Mouse (Mus musculus) heart, postnatal 14 days (tissue): ENCODE measurements around the gene Shroom2. TPM values are rescaled to one million over a fixed set of nuclear protein-coding genes. Genes with fewer than 3 reads are reported as not detected.
"Not testable (repeated sequence)": the region's sequence is repeated elsewhere in the genome, so short reads cannot be mapped to it uniquely, and the experiment has no call there.

Source experiments
- DNase-seq, 2 experiments: peaks; one replicate each; pipeline ENCODE4 v3.0.0; 2021 to 2022
- intact Hi-C: fragments of 180-260 bp; cut with DNase I; formaldehyde crosslinking; loops from one replicate; pipeline ENCODE4 v1.15.1; 2025
- long read RNA-seq, 2 experiments: library from polyadenylated mRNA; stranded (forward); transcript quantifications; one replicate each; pipeline ENCODE4 v2.0.0; 2021
- total RNA-seq, 2 experiments: library from RNA; stranded (reverse); gene quantifications; 2 replicates each; pipeline ENCODE4 v1.2.3; 2021

Gene Shroom2
- 1 to 10 TPM; 6.5 to 9.0 TPM for total RNA-seq
- long read RNA-seq, experiment 1, full-length matches to known transcripts: 2 of 4 reads
- long read RNA-seq, experiment 1, partial matches to known transcripts: 1 of 4 reads
- long read RNA-seq, experiment 1, other reads (novel, unspliced or antisense): 1 of 4 reads
- long read RNA-seq, experiment 2, full-length matches to known transcripts: 1 of 2 reads
- long read RNA-seq, experiment 2, partial matches to known transcripts: 0 of 2 reads
- long read RNA-seq, experiment 2, other reads (novel, unspliced or antisense): 1 of 2 reads

DNA sequence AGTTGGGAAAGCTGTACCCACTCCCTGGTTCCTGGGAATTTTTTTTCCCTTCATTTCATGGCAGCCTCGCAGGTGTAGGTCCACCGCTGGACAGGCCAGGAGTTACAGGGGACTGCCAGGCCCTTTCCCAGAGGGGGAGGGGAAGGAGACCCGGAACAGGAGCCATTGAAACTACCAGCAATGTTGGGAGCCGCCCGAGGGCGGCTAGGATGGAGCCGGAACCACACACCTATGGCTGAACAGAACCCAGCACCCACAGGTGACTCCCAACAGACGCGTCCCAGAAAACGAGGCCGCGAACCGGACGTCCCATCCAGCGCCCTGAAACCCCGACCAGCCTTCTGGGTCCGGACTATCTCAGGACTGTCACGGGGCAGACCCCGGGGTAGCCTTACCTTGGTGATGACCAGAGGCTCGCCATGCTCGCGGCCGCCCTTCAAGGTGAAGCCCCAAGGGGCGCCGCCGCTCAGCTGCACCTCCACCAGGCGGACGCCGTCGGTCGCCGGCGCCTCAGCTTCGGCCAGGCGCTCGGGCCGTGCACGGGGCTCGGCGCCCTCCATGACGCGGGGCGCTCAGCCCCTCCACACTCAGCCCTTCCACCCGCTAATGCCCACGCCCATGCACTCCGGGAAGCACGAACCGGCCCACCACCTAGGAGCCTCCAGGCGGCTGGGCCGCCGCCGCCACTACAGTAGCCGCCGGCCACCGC, at the start of gene Shroom2:
Gene Shroom2, minus strand, starts transcription at position 575 of the 709 bp plus-strand sequence.
- DNase-seq: peak; percentile 10 to 32
- intact Hi-C loops: loop anchor here (2.0 kb wide), 1 partner anchor 64 kb away; no protein-coding TSS in a partner anchor

DNA sequence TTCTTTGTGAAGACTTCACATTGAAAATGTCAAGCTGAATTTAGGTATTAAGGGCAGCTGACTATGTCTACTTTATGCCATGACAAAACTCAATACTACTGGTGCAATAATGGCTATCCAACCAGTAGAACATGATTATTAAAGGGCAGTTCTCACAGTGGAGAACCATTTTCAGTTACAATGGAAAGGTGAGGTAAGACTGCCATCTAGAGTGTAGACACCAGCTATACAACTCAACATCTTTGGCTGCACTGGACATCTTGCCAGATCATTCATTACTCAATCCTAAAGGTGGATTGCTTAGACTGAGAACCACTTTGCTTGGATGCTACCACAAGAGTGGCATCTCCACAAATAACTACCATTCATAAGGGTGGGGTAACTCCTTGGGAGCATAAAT, 49.7 kb upstream of the Shroom2 start:
- intact Hi-C loops: loop anchor here (2.0 kb wide), 2 partner anchors 116 to 200 kb away; no protein-coding TSS in a partner anchor
- DNase-seq: peak in 1 of 2 experiments; percentile 8

DNA sequence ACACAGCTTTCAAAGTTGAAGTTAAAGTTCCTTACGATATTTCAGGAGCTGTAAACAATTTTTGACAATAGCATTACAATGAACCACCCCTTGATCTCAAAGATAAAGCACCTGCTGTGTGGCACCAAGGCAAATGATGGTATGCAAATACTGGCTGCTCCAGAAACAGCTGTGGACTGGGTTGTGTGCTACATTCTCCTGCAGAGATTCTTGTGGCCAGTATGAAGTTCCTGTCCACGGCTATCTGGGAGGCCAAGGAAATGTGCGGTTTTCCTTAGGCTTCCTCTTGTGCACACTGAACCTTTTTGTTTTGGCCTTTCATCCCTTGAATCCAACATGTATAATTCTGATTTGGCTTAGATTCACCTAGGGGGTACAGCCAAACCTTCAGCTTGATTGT, 44.1 kb upstream of the Shroom2 start:
- DNase-seq: no peak
- intact Hi-C loops: no loop called here

DNA sequence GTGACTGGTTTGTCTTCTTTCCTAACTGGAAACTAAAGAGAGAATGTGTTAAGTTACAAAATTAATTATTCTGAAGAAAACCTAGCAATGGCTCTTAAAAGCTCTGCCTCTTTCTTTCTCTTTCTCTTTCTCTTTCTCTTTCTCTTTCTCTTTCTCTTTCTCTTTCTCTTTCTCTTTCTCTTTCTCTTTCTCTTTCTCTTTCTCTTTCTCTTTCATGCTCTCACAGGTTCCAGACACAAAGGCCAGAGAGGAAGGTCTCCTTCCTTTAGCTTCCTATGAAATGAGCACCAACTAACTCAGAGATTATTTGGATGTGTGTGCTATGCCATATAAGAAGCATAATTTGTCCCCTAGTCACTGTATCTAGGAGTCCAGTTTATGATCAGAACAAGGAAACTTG, 36.1 kb upstream of the Shroom2 start:
- intact Hi-C loops: no loop called here

DNA sequence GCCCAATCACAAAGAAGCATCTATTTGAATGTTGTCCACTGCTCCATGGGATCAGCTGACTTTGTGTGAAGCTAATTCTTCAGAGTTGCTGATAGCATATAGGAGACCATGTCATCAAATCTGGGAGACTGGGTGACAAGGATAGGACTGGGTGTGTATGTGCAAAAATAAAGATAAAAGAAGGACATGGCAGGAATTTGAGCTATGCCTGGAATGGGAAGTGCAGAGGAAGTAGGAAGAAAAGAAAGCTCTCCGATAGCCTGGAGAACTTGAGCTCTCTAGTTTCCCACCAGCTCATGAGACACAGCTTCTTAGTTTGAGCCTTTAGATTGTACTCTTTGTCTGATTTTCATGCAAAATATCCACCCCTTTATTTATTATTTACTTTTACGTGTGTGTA, 19.3 kb upstream of the Shroom2 start:
- intact Hi-C loops: no loop called here

More for the DNA sequence above, 36.1 kb upstream of the Shroom2 start:
- no peak for DNase-seq

DNA sequence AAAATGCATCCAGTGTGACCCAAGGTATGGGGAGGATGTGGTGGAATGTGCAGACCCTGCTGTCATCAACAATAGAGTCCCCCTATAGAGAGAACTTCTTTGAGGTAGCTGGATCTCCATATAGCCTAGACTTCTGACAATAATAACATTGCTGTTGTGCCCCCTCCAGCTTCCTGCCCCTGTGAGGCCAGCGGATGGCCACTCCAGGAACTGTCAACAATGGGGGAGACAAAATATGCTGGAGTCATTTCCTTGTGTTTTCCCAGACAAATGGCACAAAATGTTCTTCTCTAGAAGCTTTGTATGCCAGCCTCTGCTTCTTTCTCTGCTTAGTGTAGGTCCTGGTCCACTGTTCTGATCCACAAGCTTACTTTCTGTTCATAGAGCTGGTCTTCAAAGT, 18.9 kb upstream of the Shroom2 start:
- intact Hi-C loops: no loop called here
- DNase-seq: no peak

More for the DNA sequence above, 19.3 kb upstream of the Shroom2 start:
- no peak for DNase-seq

DNA sequence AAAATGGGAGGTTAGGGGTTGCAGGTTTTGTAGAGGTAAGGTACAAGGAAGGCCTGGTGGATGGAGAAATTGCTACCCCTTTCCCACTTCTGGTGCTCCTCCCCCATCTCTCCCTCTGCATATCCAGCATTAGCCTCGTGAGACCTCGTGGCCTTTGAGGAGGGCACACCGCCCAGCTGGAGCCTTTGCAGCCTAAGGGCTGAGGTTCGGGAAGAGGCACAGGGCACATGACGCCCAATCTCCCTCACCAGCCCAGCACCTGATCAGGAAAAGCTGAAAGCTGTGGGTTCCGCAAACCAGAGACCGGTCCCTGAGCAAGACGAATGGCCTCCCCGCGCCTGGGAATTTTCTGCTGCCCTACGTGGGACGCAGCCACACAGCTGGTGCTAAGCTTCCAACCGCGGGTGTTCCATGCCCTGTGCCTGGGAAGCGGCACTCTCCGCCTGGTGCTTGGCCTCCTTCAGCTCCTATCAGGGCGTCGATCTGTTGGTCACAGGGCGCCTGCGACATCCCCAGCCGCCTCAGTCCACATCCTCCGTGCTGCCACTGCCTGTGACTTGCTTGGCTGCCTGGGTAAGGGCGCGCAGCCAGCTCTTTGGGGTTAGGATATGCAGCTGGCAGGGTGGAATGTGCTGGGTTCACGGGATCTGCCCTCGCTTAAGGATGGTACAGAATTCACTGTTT, 12.6 kb upstream of the Shroom2 start, which contains the start of gene Gpr143:
Gene Gpr143, plus strand, starts transcription at position 202 of the 684 bp plus-strand sequence.
- intact Hi-C loops: no loop called here
- peak; percentile 6 to 9 for DNase-seq

DNA sequence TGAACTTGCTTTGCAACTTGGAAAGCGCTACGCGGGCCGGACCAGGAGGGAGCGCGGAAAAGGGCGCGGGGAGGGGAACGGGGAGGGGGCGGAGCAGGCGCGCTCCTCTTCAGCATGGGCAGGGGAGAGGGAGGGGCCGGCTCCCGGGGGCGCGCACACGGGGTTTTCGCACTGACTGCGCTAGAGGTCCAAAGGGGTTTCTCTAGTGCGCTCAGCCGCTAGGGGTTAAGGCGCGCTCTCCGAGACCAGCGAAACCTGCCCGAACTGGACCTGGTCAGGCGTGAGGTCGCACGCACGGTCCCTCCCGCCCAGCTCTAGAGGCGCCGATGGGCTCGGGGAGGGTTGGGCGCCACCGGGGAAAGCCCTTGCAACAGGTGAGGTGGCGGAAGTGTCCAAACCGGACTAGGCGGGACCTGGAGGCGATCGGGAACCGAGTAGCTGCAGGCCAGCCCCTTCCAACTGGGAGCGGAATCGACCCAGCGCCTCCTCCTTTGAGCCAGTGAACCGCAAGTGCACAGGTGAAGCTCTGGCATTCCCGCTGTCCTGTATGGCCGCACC, 414 bp upstream of the Shroom2 start:
- intact Hi-C loops: loop anchor here (2.0 kb wide), 1 partner anchor 65 kb away; no protein-coding TSS in a partner anchor
- DNase-seq: peak; percentile 58 to 61

DNA sequence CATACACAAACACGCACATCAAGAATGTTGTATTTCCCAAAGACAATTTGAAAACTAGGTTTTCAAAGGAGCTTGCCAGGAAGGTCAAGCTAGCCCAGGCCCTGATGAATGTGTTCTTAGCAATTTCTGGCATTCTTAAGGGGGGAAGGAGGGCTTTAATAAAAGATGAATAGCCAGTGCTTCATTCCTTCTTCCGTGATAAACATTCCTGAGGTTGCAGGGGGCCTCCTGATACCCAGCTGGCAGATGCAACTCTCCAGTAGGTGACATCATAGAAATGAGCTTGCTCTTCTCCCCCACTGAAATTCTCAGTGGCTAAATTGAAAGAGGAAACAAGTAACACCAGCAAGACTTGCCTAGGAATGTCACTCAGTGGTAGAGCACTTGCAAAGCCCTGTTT, 5.1 kb downstream of the Shroom2 start:
- DNase-seq: no peak
- intact Hi-C loops: no loop called here

DNA sequence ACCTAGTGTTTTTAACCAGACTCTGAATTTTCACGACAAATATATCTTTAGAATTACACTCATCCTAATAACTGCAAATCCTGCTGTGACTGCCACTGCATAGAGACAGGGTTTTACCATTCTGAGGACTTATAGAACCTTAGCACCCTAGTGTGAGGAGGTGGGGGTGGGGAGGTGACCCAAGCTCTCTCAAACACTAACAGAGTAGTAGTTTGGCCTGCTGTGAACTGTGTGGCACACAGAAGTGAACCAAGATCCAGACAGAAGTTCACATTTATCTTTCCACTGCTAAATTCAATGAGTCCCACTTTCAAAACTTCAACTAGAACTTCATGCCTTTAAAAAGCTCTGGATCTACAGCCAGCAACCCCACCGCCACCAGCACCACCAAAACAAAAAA, 6.4 kb downstream of the Shroom2 start:
- no peak for DNase-seq
- intact Hi-C loops: no loop called here

DNA sequence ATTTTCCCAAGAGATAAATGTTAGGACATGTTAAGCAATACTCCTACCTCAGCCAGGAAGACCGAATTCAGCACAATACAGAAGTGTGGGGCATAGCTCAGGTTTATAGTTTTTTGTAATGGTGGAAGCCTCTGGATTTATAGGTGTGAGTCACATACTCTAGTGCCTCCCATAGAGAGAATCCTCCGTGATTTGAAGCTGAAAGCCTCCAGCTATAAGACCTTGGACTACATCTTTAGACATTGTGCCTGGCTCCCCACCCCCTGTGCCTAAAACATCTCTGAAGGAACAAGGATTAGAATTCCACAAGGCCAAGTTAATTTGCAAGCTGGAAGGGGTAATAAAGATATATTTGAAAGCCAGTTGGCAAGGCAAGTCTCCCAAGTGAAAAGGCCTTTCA, 6.8 kb downstream of the Shroom2 start:
- DNase-seq: no peak
- intact Hi-C loops: no loop called here

DNA sequence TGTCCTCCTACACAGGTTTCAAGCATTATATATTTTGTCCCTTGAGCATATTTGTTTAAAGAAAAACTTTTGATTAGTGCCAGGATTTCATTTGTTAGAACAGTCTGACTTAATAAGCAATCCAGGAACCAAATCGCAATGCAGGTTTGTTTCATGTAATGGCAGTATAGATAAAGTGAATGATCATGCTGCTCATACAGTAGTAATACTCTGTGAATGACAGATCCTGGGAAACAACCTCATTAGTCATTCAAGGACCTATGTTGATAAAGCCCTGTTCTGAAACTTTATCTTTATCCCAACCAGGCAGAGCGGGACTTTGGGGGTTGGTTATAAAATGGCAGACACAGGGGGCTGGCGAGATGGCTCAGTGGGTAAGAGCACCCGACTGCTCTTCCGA, 13.0 kb downstream of the Shroom2 start:
- DNase-seq: no peak
- intact Hi-C loops: no loop called here

DNA sequence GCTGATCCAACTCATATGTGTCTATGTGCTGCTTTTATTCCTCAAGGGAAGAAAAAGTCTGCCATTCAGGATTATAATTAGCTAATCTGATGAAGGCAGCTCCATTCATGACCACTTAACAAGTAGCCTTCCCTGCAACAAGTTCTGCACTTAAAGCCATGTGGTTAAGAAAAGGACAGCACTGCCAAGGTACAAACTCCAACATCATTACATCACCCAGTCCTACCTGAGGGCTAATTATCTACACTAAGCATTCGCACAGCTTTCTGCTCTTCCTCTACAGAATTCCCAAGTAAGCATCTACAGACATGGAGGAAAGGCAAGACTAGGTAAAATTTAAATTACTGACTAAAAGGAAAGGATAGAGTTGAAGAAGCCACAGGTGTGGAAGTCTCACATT, 13.4 kb downstream of the Shroom2 start:
- intact Hi-C loops: no loop called here
- DNase-seq: no peak

DNA sequence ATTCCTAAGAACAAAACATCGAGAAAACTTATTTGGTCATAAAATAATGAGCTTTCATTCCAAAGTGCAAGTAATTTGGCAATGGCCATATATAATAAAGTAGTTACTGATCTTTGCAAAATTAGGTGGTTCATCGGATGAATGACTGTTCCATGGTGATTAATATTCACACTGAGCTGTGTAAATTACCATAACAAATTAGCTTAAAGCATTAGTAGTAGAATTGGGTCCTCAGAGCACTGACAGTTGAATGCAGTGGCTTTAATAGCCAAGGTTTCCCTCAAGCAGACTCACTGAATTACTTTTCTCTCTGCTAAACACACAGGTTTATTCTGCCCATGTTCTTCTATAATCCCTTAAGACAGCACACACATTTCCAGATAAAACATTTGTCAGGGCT, 23.3 kb downstream of the Shroom2 start:
- intact Hi-C loops: no loop called here

DNA sequence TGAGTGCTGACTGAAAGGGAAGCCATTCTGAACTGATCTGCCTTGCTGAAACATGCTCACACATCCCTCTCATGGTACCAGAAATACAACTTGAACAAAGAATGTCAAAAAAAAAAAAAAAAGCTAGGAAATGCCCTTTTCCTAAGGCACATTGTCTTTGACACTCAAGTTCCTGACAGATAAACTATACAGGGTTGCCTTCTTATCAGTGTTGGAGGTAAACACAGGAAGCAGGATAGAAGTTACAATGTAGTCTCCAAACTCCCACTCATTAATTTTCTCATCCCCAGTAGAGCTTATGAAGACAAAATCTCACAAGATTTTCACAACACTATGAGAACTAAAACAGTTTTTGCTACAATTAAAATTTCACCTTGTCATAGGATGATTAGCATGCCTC, 25.6 kb downstream of the Shroom2 start:
- intact Hi-C loops: no loop called here
- no peak for DNase-seq

More for the DNA sequence above, 23.3 kb downstream of the Shroom2 start:
- DNase-seq: no peak

DNA sequence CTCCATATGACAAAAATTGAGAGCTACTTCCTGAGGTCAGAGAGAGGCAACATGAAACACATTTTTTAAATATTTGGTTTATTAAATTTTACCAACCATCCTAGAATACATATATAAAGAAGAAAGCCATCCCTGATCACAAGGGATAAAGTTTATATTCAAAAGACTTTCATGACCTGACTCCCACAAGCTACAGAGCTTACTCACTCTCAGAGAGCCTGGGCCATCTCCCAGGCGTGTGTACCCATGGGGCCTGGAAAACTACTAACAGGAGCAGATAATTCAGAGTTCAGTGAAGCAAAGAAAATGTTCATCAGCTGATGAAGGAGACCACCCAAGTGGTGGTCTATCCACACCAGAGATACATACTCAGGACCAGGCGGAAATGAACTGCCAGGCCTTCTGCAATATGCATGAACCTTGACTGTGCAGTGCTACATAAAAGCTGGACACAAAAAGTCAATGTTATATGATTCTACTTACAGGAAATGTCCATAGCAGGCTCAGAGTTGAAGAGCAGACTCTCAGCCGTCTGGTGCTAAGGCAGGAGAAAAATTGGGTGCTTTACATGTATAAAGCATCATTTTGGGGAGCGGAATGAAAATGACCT, 30.4 kb downstream of the Shroom2 start:
- intact Hi-C loops: no loop called here
- no peak for DNase-seq

DNA sequence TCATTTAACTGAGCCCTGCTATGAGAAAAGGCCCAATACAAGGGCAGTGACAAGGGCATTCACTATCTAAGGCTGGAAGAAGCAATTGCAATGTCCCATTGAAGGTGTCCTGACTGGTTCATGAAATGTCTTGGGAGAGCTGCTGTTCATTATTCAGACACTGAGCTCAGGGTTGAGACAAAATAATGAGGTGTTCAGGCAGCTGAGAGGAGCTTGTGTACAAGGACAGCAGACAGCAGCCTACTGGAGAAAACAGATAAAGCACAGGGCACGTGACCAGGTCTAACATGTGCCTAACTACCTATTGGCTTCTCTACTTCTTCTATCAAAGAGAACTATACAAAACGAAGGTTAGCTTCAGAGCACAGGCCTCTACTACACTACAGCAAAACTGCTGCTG, 31.1 kb downstream of the Shroom2 start:
- DNase-seq: no peak
- intact Hi-C loops: no loop called here

DNA sequence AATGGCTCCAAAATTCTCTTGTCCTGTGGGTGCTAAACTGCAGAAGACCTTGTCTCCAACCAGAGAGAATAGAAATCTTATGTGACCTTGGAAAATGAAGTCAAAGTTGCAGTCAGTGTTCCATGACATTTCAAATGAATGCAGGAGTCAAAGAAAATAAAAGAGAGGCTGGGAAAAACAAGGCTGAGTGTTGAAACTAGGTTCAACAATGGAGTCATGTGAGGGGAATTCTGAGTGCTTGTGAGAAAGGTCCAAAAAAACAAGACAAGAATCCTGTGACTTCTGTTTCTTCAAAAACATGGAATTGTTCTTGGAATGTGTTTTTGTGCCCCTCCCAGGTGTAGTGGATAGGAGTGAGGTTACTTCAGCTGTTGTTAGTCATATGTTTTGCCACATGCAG, 34.0 kb downstream of the Shroom2 start:
- intact Hi-C loops: no loop called here
- DNase-seq: no peak

DNA sequence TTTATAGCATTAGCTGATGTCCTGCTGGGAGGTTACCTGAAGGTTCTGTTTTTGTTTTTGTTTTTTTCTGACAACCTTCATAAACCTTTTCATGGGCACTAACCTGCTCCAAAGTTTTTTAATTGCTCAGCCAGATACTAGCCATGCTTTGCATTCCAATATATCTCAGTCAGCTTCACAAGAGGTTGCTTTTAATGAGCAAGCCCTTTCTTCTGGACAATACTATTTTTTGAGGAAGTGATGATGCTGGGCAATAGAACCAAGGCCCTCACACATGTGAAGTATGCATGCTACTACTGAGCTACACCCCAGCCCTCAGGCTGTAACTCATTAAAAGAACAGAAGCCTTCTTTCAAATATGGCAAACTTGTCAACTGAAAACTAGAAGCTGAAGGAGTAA, 52.6 kb downstream of the Shroom2 start:
- intact Hi-C loops: no loop called here
- no peak for DNase-seq

DNA sequence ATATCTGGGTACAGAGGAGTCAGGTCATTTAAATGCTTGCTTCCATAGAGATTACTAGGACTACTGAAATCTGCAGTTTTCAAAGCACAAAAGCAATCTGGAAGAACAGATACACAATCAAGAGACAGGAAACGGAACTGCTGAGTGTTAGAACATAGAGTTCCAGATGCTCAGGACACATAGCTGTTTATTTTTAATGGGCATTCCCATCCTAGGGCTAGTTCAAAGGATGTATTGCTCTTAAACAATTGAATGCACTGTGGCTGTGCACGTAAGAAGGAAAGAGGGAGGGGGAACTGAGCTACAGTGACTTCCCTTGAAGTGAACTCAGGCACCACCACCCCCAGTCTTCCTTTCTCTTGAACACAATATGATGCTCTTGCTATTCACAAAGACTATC, 58.5 kb downstream of the Shroom2 start:
- intact Hi-C loops, DNase-seq: not testable (repeated sequence)

DNA sequence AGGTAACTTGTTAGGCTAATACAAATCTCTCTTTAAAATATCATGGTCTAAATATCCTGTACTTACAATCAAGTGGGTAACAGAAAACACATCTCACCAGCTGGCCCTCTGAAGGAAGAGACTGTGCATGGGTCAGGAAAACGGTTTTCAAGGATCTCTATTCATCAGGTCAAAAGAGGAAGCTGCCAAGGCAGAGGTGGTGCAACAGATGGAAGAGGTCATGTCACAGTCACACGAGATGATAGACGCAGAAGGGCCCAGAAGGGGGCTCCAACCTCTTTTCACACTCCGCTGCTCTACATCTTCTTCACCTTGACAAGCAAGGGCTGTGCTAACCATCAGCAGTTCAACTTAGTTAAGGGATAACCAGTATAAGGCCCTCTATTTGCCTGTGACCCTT, 60.9 kb downstream of the Shroom2 start:
- intact Hi-C loops: no loop called here
- DNase-seq: no peak
